Mouse (Mus musculus): ENCODE data around the gene Parm1. TPM values are rescaled to one million over a fixed set of nuclear protein-coding genes. Genes with fewer than 3 reads are reported as not detected.

Parm1 gene
- polyA plus RNA-seq, 1 experiment from 2014 or later: 11.8 TPM

Other genes starting within 250 kb of the Parm1 start
- 0.13 and 0.19 TPM in 2 replicates for gene Btc, start 114.6 kb upstream of the Parm1 start, polyA plus RNA-seq (2016; fragmentation: Nextera tagmentation; extraction: Ambion mirVana)